Mouse (Mus musculus): ENCODE results near the gene Scarb1. TPM values are rescaled to one million over a fixed set of nuclear protein-coding genes. Genes with fewer than 3 reads are reported as not detected.

Gene Scarb1
- polyA plus RNA-seq, 1 experiment from 2014 or later: 50.8 TPM

GRCm38 (mm10) chr5:125321836-125322235, 19.1 kb downstream of the Scarb1 start:
- no peak for ATAC-seq (replicated peaks; ENCODE audit: low FRiP score, low TSS enrichment, low read depth)
- WGBS: 67% methylated on average over 3 of the region's 3 CpGs

GRCm38 (mm10) chr5:125319057-125319800, 21.7 kb downstream of the Scarb1 start:
- WGBS: 74% methylated on average over 16 of the region's 16 CpGs
- no peaks in the 10 kb centered on the region for H3K4me1 ChIP-seq (replicated peaks; ENCODE audit: control insufficient read depth, insufficient read depth, low read length)
- H3K4me3 ChIP-seq (ENCODE audit: low read depth, low read length): no peak overlapping the region
- H3K9me3 ChIP-seq (ENCODE audit: control insufficient read depth, low read length): 0 out of 2 replicates have a peak, but pooled peaks cover 2% of the 10 kb centered on the region
- no peak for DNase-seq (ENCODE audit: low spot score)
- H3K36me3 ChIP-seq (ENCODE audit: control insufficient read depth, insufficient read depth, low read length): no peaks in the 10 kb centered on the region
- no peaks in the 10 kb centered on the region for H3K27me3 ChIP-seq (replicated peaks; ENCODE audit: control insufficient read depth, insufficient read depth, low read length)
- no peak overlapping the region for H3K9ac ChIP-seq (ENCODE audit: low read length)
- H3K4me2 ChIP-seq (ENCODE audit: low read length): no peak overlapping the region
- no peak for ATAC-seq (replicated peaks; ENCODE audit: low FRiP score, low TSS enrichment, low read depth)
- H3K27ac ChIP-seq (ENCODE audit: low read depth): no peak overlapping the region

More at GRCm38 (mm10) chr5:125321836-125322235, 19.1 kb downstream of the Scarb1 start:
- Histone ChIP-seq H3K4me3 (ENCODE audit: low read depth, low read length) (no peak overlapping the region), H3K9ac (ENCODE audit: low read length) (no peak overlapping the region), H3K27ac (ENCODE audit: low read depth) (no peak overlapping the region), H3K4me1 (replicated peaks; ENCODE audit: control insufficient read depth, insufficient read depth, low read length) (no peaks in the 10 kb centered on the region), H3K9me3 (ENCODE audit: control insufficient read depth, low read length) (0 out of 2 replicates have a peak, but pooled peaks cover 2% of the 10 kb centered on the region), H3K4me2 (ENCODE audit: low read length) (no peak overlapping the region), H3K36me3 (ENCODE audit: control insufficient read depth, insufficient read depth, low read length) (no peaks in the 10 kb centered on the region), H3K27me3 (replicated peaks; ENCODE audit: control insufficient read depth, insufficient read depth, low read length) (no peaks in the 10 kb centered on the region)
- no peak for DNase-seq (ENCODE audit: low spot score)

- Histone ChIP-seq H3K4me2 (ENCODE audit: low read length) (no peak overlapping the region), H3K27me3 (replicated peaks; ENCODE audit: control insufficient read depth, insufficient read depth, low read length) (no peaks in the 10 kb centered on the region), H3K27ac (ENCODE audit: low read depth) (no peak overlapping the region), H3K9ac (ENCODE audit: low read length) (no peak overlapping the region), H3K4me3 (ENCODE audit: low read depth, low read length) (no peak overlapping the region), H3K4me1 (replicated peaks; ENCODE audit: control insufficient read depth, insufficient read depth, low read length) (no peaks in the 10 kb centered on the region), H3K9me3 (ENCODE audit: control insufficient read depth, low read length) (0 out of 2 replicates have a peak, but pooled peaks cover 2% of the 10 kb centered on the region), H3K36me3 (ENCODE audit: control insufficient read depth, insufficient read depth, low read length) (no peaks in the 10 kb centered on the region)
- DNase-seq (ENCODE audit: low spot score) (no peak), ATAC-seq (replicated peaks; ENCODE audit: low FRiP score, low TSS enrichment, low read depth) (no peak)
- 87% methylated on average over 8 of the region's 8 CpGs for WGBS
Observed at GRCm38 (mm10) chr5:125317953-125318352, 22.9 kb downstream of the Scarb1 start.

DNA sequence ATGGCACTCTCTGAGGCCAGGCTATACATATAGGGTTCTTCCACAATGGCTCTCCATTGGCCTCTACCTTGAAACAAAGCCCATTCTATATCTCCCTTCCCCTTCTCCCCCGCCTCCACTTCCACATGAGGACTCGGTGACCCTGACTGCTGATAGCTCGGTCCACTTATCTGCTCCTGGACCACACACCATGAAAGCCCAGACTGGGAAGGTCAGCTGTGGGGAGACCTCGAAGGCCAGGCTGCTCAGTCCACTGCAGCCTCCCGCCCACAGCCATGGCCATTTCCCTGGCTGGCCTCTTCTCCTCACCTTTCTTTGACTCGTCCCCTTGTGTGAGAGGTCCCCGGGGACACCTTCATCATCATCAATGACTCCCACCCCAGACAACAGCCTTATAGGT, 23.6 kb downstream of the Scarb1 start:
- no peak for DNase-seq (ENCODE audit: low spot score)
- no peak overlapping the region for H3K4me3 ChIP-seq (ENCODE audit: low read depth, low read length)
- ATAC-seq (replicated peaks; ENCODE audit: low FRiP score, low TSS enrichment, low read depth): no peak
- H3K4me1 ChIP-seq (replicated peaks; ENCODE audit: control insufficient read depth, insufficient read depth, low read length): no peaks in the 10 kb centered on the region
- no peaks in the 10 kb centered on the region for H3K36me3 ChIP-seq (ENCODE audit: control insufficient read depth, insufficient read depth, low read length)
- no peaks in the 10 kb centered on the region for H3K27me3 ChIP-seq (replicated peaks; ENCODE audit: control insufficient read depth, insufficient read depth, low read length)
- WGBS: 70% methylated on average over 7 of the region's 7 CpGs
- H3K9me3 ChIP-seq (ENCODE audit: control insufficient read depth, low read length): 0 out of 2 replicates have a peak, but pooled peaks cover 2% of the 10 kb centered on the region
- H3K9ac ChIP-seq (ENCODE audit: low read length): no peak overlapping the region
- H3K27ac ChIP-seq (ENCODE audit: low read depth): no peak overlapping the region
- H3K4me2 ChIP-seq (ENCODE audit: low read length): no peak overlapping the region

DNA sequence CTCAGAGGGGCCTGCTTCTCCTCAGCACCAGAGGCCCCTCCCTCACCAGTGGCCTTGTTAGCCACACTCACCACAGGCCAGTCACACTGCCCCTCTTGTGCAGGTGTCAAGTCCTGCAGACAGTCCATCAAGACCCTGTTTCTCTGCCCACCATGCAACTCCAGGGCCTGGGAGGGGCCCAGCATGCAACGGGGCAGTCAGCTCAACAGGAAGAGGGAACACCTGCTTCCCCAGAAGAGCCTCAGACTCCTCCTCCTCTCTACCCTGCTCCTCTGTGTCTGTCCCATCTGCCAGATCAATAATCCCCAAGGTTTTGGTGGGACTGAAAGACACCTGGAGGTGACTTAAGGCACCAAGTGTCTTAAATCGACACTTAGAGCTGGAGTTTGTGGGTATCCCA, 24.1 kb downstream of the Scarb1 start:
- 68% methylated on average over 2 of the region's 2 CpGs for WGBS
- no peak for DNase-seq (ENCODE audit: low spot score)
- Histone ChIP-seq H3K4me3 (ENCODE audit: low read depth, low read length) (no peak overlapping the region), H3K27ac (ENCODE audit: low read depth) (no peak overlapping the region), H3K36me3 (ENCODE audit: control insufficient read depth, insufficient read depth, low read length) (no peaks in the 10 kb centered on the region), H3K9me3 (ENCODE audit: control insufficient read depth, low read length) (0 out of 2 replicates have a peak, but pooled peaks cover 2% of the 10 kb centered on the region), H3K4me1 (replicated peaks; ENCODE audit: control insufficient read depth, insufficient read depth, low read length) (no peaks in the 10 kb centered on the region), H3K27me3 (replicated peaks; ENCODE audit: control insufficient read depth, insufficient read depth, low read length) (no peaks in the 10 kb centered on the region), H3K4me2 (ENCODE audit: low read length) (no peak overlapping the region), H3K9ac (ENCODE audit: low read length) (no peak overlapping the region)
- no peak for ATAC-seq (replicated peaks; ENCODE audit: low FRiP score, low TSS enrichment, low read depth)

GRCm38 (mm10) chr5:125315110-125315509, 25.8 kb downstream of the Scarb1 start:
- Histone ChIP-seq H3K27me3 (replicated peaks; ENCODE audit: control insufficient read depth, insufficient read depth, low read length) (no peaks in the 10 kb centered on the region), H3K9ac (ENCODE audit: low read length) (no peak overlapping the region), H3K4me2 (ENCODE audit: low read length) (no peak overlapping the region), H3K4me3 (ENCODE audit: low read depth, low read length) (no peak overlapping the region), H3K27ac (ENCODE audit: low read depth) (no peak overlapping the region), H3K36me3 (ENCODE audit: control insufficient read depth, insufficient read depth, low read length) (no peaks in the 10 kb centered on the region), H3K4me1 (replicated peaks; ENCODE audit: control insufficient read depth, insufficient read depth, low read length) (no peaks in the 10 kb centered on the region), H3K9me3 (ENCODE audit: control insufficient read depth, low read length) (0 out of 2 replicates have a peak, but pooled peaks cover 2% of the 10 kb centered on the region)
- no peak for DNase-seq (ENCODE audit: low spot score)
- ATAC-seq (replicated peaks; ENCODE audit: low FRiP score, low TSS enrichment, low read depth): no peak
- 85% methylated on average over 1 of the region's 1 CpGs for WGBS

DNA sequence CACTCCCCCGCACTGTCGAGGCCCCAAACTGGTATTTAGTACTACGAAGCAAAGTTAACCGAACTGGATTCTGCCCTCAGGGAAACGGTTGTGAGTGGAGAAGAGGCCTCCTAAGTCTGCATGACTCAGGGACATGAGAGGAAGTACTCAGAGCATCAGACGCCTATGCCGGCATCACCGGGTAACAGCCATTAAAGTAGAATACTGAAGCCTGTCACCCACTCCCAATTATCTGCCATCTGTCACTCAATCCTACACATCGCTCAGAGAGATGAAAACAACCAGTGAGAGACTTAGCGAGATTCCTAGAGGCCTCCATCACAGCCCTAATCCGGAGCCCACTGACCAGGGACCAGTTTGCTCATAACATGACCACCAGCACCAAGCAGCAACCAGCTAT, 26.9 kb downstream of the Scarb1 start:
- H3K27ac ChIP-seq (ENCODE audit: low read depth): no peak overlapping the region
- 0 out of 2 replicates have a peak, but pooled peaks cover 1% of the 10 kb centered on the region for H3K9me3 ChIP-seq (ENCODE audit: control insufficient read depth, low read length)
- H3K4me1 ChIP-seq (replicated peaks; ENCODE audit: control insufficient read depth, insufficient read depth, low read length): no peaks in the 10 kb centered on the region
- no peaks in the 10 kb centered on the region for H3K36me3 ChIP-seq (ENCODE audit: control insufficient read depth, insufficient read depth, low read length)
- WGBS: 87% methylated on average over 11 of the region's 11 CpGs
- H3K4me2 ChIP-seq (ENCODE audit: low read length): no peak overlapping the region
- no peak for ATAC-seq (replicated peaks; ENCODE audit: low FRiP score, low TSS enrichment, low read depth)
- no peaks in the 10 kb centered on the region for H3K27me3 ChIP-seq (replicated peaks; ENCODE audit: control insufficient read depth, insufficient read depth, low read length)
- no peak for DNase-seq (ENCODE audit: low spot score)
- no peak overlapping the region for H3K9ac ChIP-seq (ENCODE audit: low read length)
- H3K4me3 ChIP-seq (ENCODE audit: low read depth, low read length): no peak overlapping the region

DNA sequence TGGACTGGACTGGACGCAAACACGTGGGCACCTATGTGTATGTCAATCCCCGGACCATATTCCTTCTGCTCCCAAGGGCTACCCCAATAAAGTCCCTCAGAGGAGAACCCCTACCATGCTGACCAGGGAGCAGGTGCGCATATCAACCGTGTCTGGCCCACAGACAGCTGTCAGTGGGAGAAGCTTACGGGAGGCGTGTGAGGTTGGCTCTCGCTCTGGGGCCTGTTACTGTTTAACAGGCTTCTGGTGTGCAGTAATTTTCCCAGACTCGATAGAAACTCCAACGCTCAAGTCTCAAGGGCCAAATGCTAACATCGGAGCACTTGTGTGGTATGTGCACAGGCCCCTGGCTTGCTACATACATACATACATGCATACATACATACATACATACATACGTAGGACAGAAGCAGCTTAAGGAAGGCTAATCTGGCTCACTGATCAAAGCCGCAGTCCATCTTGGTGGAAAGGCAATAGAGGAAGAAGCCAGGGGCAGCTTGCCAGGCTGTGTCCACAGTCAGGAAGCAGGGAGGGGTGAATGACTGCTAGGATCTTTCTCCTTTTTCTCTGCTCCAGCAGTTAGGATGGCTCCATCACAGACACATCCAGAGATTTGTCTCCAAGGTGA, 27.8 kb downstream of the Scarb1 start:
- no peak overlapping the region for H3K9ac ChIP-seq (ENCODE audit: low read length)
- H3K4me2 ChIP-seq (ENCODE audit: low read length): no peak overlapping the region
- WGBS: 71% methylated on average over 13 of the region's 13 CpGs
- H3K27me3 ChIP-seq (replicated peaks; ENCODE audit: control insufficient read depth, insufficient read depth, low read length): no peaks in the 10 kb centered on the region
- H3K27ac ChIP-seq (ENCODE audit: low read depth): no peak overlapping the region
- DNase-seq (ENCODE audit: low spot score) (no peak), ATAC-seq (replicated peaks; ENCODE audit: low FRiP score, low TSS enrichment, low read depth) (no peak)
- no peak overlapping the region for H3K4me3 ChIP-seq (ENCODE audit: low read depth, low read length)
- H3K4me1 ChIP-seq (replicated peaks; ENCODE audit: control insufficient read depth, insufficient read depth, low read length): no peaks in the 10 kb centered on the region
- no peaks in the 10 kb centered on the region for H3K36me3 ChIP-seq (ENCODE audit: control insufficient read depth, insufficient read depth, low read length)
- H3K9me3 ChIP-seq (ENCODE audit: control insufficient read depth, low read length): no peaks in the 10 kb centered on the region
